Mouse (Mus musculus) hindbrain, postnatal 0 days (tissue): ENCODE measurements at regions not wholly inside any gene's neighbourhood (a gene's known extent, or its start where the extent isn't known, plus 50 kb on each side); places are given as distances from the start of the nearest gene placed in this dataset.

ENCODE experiments used
- ATAC-seq: fragments of 200-750 bp; cut with Nextera tagmentation; 2 replicates; pipeline ENCODE4 v1.8.0; 2017; ENCODE audit warnings: mild to moderate bottlenecking, moderate TSS enrichment, moderate library complexity
- DNase-seq: peaks from one replicate; pipeline ENCODE4 v3.0.0-alpha.2; 2015; ENCODE audit warnings: low spot score
- H3K27ac ChIP-seq: fragments of 300-500 bp; sonication (generic); 2 replicates; pipeline ENCODE4 v1.5.1; 2014; ENCODE audit warnings: mild to moderate bottlenecking
- H3K27me3 ChIP-seq: fragments of 300-500 bp; sonication (generic); 2 replicates; pipeline ENCODE4 v1.6.1; 2014; ENCODE audit warnings: low read length, mixed read lengths; ENCODE audit not compliant: insufficient read depth
- H3K36me3 ChIP-seq: fragments of 300-500 bp; sonication (generic); 2 replicates; pipeline ENCODE4 v1.6.1; 2014; ENCODE audit warnings: low read length, mixed read lengths; ENCODE audit not compliant: insufficient read depth
- H3K4me1 ChIP-seq: fragments of 300-500 bp; sonication (generic); 2 replicates; pipeline ENCODE4 v1.6.1; 2014; ENCODE audit warnings: antibody characterized with exemption, low read length, mixed read lengths; ENCODE audit not compliant: insufficient read depth
- H3K4me2 ChIP-seq: fragments of 300-500 bp; sonication (generic); 2 replicates; pipeline ENCODE4 v1.6.1; 2014; ENCODE audit warnings: low read depth, mild to moderate bottlenecking, low read length, moderate library complexity, mixed read lengths
- H3K4me3 ChIP-seq: fragments of 300-500 bp; sonication (generic); 2 replicates; pipeline ENCODE4 v1.5.1; 2014; ENCODE audit warnings: low read length
- H3K9ac ChIP-seq: fragments of 300-500 bp; sonication (generic); replicated peaks from 2 replicates; pipeline ENCODE4 v1.6.1; 2014; ENCODE audit warnings: mild to moderate bottlenecking, low read length, moderate library complexity, mixed read lengths
- H3K9me3 ChIP-seq: fragments of 300-500 bp; sonication (generic); 2 replicates; pipeline ENCODE4 v1.6.1; 2016; ENCODE audit warnings: low read length, mixed read lengths
- CTCF ChIP-seq: IDR thresholded peaks from 2 replicates; pipeline ENCODE4 v1.5.1; 2016; ENCODE audit warnings: antibody characterized with exemption, control low read depth, low read depth
- WGBS: fragments of 180-500 bp; shearing (Covaris S2); extraction: QIAGEN DNeasy Blood & Tissue Kit; methylation state at CpG from one replicate; pipeline ENCODE4 v1.1.7; 2014; 5-methylcytosine and 5-hydroxymethylcytosine counted together

DNA sequence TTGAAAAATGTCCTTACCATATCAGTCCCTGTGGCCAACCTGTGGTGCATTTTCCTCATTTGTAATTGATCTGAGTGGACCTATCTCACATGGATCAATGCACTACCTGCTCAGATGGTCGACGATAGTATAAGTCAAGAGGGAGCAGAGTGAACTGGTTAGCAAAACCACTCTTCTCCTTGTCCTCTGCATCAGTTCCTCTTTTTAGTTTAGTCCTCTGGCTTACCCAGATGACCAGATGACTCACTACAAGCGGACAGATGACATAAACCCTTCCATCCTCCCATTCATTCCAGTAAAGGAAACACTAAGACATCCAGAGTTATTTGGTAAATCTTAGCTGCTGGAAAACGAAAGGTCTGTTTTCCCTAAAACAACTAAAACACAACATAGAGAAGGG, 509.6 kb upstream of the Klhl1 start:
- WGBS: 91% methylated on average over 4 of the region's 4 CpGs
- H3K27ac ChIP-seq: no peak overlapping the region
- H3K9me3 ChIP-seq: no peaks in the 10 kb centered on the region
- H3K36me3 ChIP-seq: no peaks in the 10 kb centered on the region
- no peak overlapping the region for H3K4me2 ChIP-seq
- no peaks in the 10 kb centered on the region for H3K27me3 ChIP-seq
- ATAC-seq: no peak
- no peak overlapping the region for H3K9ac ChIP-seq
- H3K4me3 ChIP-seq: no peak overlapping the region
- no peak for DNase-seq
- TF ChIP-seq CTCF: no peak
- no peaks in the 10 kb centered on the region for H3K4me1 ChIP-seq

DNA sequence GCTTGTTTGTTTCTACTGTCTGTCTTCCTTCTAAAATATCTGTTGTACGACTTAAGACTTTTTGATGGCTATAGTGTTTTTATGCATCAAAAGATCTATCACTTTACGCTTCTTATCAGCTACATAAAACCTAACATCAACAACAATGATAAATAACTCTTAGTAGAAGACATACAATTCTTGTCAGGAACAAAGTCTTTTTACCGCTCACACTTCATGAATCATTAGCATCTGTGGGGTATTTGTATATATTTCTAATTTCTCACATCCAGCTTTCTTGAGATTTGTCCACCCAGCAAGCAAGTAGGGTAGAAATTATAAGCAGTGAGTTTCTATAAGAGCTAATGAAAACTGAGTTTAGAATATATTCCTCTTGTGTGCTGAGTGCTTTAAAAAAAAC, 487.4 kb upstream of the Klhl1 start:
- no peak for TF ChIP-seq CTCF
- H3K4me3 ChIP-seq: no peak overlapping the region
- no peak for DNase-seq
- no peaks in the 10 kb centered on the region for H3K36me3 ChIP-seq
- no peaks in the 10 kb centered on the region for H3K27me3 ChIP-seq
- no peaks in the 10 kb centered on the region for H3K4me1 ChIP-seq
- 88% methylated on average over 3 of the region's 3 CpGs for WGBS
- H3K9ac ChIP-seq: no peak overlapping the region
- H3K27ac ChIP-seq: no peak overlapping the region
- H3K4me2 ChIP-seq: no peak overlapping the region
- ATAC-seq: no peak
- no peaks in the 10 kb centered on the region for H3K9me3 ChIP-seq

DNA sequence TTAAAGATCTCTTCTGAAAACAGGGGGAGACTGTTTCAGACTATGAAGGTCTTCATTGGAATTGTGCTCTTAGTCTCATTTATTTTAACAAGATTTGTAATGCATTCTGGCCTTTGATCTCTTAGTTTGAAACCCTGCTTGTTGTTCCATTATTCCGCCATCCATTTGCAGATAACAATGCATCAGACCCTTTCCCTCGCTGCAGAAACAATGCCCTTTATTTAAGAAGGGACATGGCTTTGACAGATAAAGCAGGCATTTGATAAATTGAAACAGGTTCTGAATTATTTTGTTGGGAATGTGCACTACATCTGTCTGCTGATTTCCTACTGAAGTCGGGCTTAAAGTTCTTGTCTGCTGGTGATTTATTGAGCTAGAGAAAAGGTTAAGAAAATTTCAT, 476.2 kb upstream of the Klhl1 start:
- no peaks in the 10 kb centered on the region for H3K9me3 ChIP-seq
- no peak overlapping the region for H3K4me2 ChIP-seq
- no peak for ATAC-seq
- H3K27me3 ChIP-seq: no peaks in the 10 kb centered on the region
- DNase-seq: no peak
- whole genome bisulfite sequencing: 24% methylated on average over 3 of the region's 3 CpGs
- no peak for TF ChIP-seq CTCF
- no peaks in the 10 kb centered on the region for H3K4me1 ChIP-seq
- H3K4me3 ChIP-seq: no peak overlapping the region
- H3K27ac ChIP-seq: no peak overlapping the region
- no peaks in the 10 kb centered on the region for H3K36me3 ChIP-seq
- H3K9ac ChIP-seq: no peak overlapping the region

DNA sequence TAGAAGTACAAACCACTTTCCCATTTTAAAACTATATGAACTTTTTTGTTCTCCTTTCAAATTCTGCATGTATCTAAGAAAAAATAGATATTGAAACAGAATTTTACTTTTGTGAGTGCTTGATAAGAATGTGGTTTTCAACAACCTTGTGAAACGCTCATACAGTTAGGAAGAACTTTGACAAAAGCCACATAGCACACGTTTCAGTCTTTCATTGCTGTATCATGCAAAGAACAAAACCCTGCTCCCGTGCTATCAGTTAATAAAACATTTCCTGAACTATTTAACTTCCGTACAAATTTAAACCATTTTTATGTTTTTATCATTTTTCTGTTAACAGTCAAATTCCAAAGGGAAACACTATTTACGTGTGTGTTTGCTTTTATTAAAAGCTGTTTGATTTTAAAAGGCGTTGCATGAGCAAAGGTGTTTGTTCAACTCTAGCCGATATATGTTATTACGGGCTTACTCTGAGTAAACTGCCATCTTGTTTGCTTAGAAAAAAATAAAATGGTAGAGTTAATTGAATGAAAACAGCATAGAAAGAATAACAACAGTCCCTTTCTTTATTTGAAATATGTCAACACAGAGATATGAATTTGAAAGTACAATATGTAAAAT, 471.8 kb upstream of the Klhl1 start:
- H3K9me3 ChIP-seq: no peaks in the 10 kb centered on the region
- no peak for ATAC-seq

DNA sequence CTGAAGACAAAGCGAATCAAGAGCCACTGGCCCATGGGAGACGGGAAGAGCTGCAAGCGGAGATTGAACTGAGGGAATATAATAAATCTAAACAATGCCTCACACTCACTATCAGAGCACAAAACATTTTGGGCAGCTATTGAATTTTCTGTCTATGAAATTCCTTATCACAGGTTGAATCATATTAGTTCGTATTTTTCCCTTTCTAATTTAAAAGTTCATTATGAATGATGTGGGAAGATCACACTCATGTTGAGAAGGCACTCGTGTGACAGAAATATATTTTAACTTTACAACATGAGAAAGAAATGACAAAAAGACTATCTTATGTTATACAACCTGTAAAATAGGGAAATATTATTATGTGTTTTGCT, 444.2 kb upstream of the Klhl1 start:
- Histone ChIP-seq H3K36me3 (no peaks in the 10 kb centered on the region), H3K27ac (no peak overlapping the region), H3K27me3 (no peaks in the 10 kb centered on the region), H3K4me2 (no peak overlapping the region), H3K4me1 (no peaks in the 10 kb centered on the region), H3K9ac (no peak overlapping the region), H3K9me3 (no peaks in the 10 kb centered on the region), H3K4me3 (no peak overlapping the region)
- ATAC-seq: no peak
- no peak for DNase-seq
- TF ChIP-seq CTCF: no peak
- WGBS: 34% methylated on average over 5 of the region's 5 CpGs

More for the DNA sequence above, 471.8 kb upstream of the Klhl1 start:
- Histone ChIP-seq H3K4me3 (no peak overlapping the region), H3K27me3 (no peaks in the 10 kb centered on the region), H3K9ac (no peak overlapping the region), H3K4me1 (no peaks in the 10 kb centered on the region), H3K4me2 (no peak overlapping the region), H3K27ac (no peak overlapping the region), H3K36me3 (no peaks in the 10 kb centered on the region)
- 87% methylated on average over 8 of the region's 8 CpGs for WGBS
- no peak for DNase-seq
- TF ChIP-seq CTCF: no peak

DNA sequence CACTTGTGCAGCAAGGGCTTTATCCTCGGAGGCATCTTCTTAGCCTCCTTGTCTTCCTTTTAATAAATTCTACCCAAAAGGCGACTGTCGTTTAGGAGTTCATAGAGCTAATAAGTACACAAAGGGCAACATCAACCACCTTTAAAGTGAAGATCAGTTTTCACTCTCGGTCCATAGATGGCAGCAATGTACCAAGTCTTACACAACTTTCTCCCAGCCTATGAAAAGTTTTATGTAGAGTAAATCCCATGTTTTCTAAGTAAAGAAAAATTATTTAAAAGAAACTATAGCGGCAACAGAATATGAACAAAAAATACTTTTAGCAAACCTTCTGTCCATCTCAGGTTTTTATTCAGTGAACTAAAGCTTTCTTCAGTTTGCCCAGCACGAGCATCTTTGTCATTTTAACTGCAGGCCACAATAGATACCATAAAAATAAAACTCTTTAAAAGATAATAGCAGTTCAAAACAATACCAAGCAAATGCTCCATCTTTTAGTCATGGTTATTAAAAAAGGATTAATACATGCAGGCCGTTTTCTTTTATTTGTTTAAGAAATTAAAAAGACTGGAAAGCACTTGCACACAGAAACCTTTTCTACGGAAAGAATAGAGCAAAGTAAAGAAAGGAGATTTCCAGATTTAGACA, 443.6 kb upstream of the Klhl1 start:
- no peaks in the 10 kb centered on the region for H3K27me3 ChIP-seq
- peak; percentile 73 for DNase-seq
- no peak overlapping the region for H3K9ac ChIP-seq
- H3K36me3 ChIP-seq: no peaks in the 10 kb centered on the region
- H3K9me3 ChIP-seq: no peaks in the 10 kb centered on the region
- no peak overlapping the region for H3K4me2 ChIP-seq
- H3K27ac ChIP-seq: no peak overlapping the region
- peak; percentile 71 for TF ChIP-seq CTCF
- no peak overlapping the region for H3K4me3 ChIP-seq
- no peak for ATAC-seq
- H3K4me1 ChIP-seq: no peaks in the 10 kb centered on the region
- WGBS: 30% methylated on average over 8 of the region's 8 CpGs

DNA sequence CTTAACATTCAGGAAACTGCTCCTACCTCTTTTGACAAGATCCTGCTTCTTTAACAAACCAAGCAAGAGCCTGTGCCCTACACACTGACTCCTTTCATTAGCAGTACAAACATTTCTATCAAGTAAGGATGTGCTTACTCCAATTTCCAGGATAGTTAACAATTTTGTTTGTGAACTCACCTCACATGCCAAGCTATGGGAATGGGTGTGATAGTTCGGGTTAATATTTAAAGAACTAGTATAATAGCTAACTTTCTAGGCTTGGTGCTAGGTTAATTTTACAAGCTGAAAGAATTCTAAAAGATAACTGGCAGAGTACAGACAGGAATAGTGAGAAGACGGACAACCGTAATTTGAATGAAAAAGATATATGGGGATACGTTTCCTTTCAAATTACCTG, 437.2 kb upstream of the Klhl1 start:
- H3K4me3 ChIP-seq: no peak overlapping the region
- TF ChIP-seq CTCF: no peak
- no peak overlapping the region for H3K27ac ChIP-seq
- no peak overlapping the region for H3K4me2 ChIP-seq
- no peaks in the 10 kb centered on the region for H3K27me3 ChIP-seq
- ATAC-seq (no peak), DNase-seq (no peak)
- no peak overlapping the region for H3K9ac ChIP-seq
- H3K4me1 ChIP-seq: no peaks in the 10 kb centered on the region
- no peaks in the 10 kb centered on the region for H3K36me3 ChIP-seq
- WGBS: 77% methylated on average over 4 of the region's 4 CpGs
- H3K9me3 ChIP-seq: no peaks in the 10 kb centered on the region
